Comparison of ENCODE assay signal across 8 mouse cellular contexts in the genomic region with DNA sequence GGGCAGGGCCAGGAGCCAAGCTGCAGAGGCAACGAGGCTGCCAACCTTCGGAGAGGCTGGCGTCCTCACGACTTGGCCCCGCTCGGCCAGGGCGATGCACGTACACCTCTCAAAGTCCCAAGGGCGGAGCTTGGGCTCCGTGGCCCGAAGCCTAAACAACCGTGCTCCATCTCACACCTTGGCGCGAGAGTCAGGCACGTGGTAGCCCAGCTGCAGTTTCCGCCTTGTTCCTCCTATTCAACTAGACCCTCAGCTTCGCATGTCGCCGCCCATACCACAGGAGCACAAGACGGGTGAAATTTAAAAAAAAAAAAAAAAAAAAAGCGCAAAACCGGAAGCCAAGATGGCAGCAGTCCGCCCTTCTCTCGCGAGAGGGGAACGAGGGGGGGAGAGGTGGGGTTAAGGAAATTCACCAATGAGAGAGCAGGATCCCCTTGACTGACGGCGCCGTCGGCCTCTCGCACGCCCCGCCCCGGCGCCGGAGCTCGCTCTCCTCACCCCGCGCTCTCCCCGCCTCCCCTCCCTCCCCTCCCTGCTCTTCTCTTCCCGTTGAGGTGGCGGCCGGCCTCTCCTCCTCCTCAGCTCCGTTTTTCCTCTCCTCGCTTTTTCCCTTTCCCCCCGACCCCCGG. TPM values are rescaled to one million over a fixed set of nuclear protein-coding genes. Genes with fewer than 3 reads are reported as not detected.
DNase-seq lines count a peak whose midpoint lies in the region; ATAC-seq and TF ChIP-seq lines count a peak whose summit lies in the region.

Gene Gdi2, plus strand, starts transcription at position 470 of the 629 bp plus-strand sequence.

- TF ChIP-seq EP300 in lung, postnatal 0 days (IDR thresholded peaks at IDR 0.05) = peak; percentile 96

- H3K27ac ChIP-seq in hindbrain, embryonic 10.5 days = peak within 1 kb of the TSS; percentile 97
- H3K27ac ChIP-seq in lung, postnatal 0 days (ENCODE audit: low read length) = peak within 1 kb of the TSS; percentile 99

- TF ChIP-seq CTCF in lung, postnatal 0 days (IDR thresholded peaks at IDR 0.05) = no peak

- peak within 1 kb of the TSS; percentile 92 for H3K9ac ChIP-seq in lung, postnatal 0 days (replicated peaks; ENCODE audit: low read depth)

- H3K4me1 ChIP-seq in hindbrain, embryonic 10.5 days (replicated peaks) = peaks cover 32% of the 10 kb centered on the region
- H3K4me1 ChIP-seq in lung, postnatal 0 days (ENCODE audit: insufficient read depth, low read depth, low read length) = peaks cover 21% of the 10 kb centered on the region

- peak within 1 kb of the TSS; percentile 98 for H3K4me3 ChIP-seq in hindbrain, embryonic 10.5 days
- H3K4me3 ChIP-seq in lung, postnatal 0 days (ENCODE audit: low read depth, low read length) = peak within 1 kb of the TSS; percentile 97

- peak within 1 kb of the TSS; percentile 66 for H3K4me2 ChIP-seq in lung, postnatal 0 days (replicated peaks; ENCODE audit: low read depth, low read length)

- H3K27me3 ChIP-seq in hindbrain, embryonic 10.5 days (ENCODE audit: insufficient read depth, poor library complexity, severe bottlenecking) = no peaks in the 10 kb centered on the region
- no peaks in the 10 kb centered on the region for H3K27me3 ChIP-seq in lung, postnatal 0 days (replicated peaks; ENCODE audit: insufficient read depth, low read length)

- ATAC-seq in frontal cortex, adult (ENCODE audit: low TSS enrichment) = peak; percentile 96
- ATAC-seq in lung, postnatal 0 days = peak; percentile 97

- H3K9me3 ChIP-seq in hindbrain, embryonic 10.5 days = peaks cover 5% of the 10 kb centered on the region; the same call in 1 of the 2 replicates
- no peaks in the 10 kb centered on the region for H3K9me3 ChIP-seq in lung, postnatal 0 days (ENCODE audit: low read length)

- H3K36me3 ChIP-seq in hindbrain, embryonic 10.5 days = no peaks in the 10 kb centered on the region
- H3K36me3 ChIP-seq in lung, postnatal 0 days (ENCODE audit: insufficient read depth, low read length) = no peaks in the 10 kb centered on the region

- WGBS in hindbrain, embryonic 10.5 days = under 1% methylated on average over 43 of the region's 47 CpGs
- 1% methylated on average over 26 of the region's 47 CpGs for WGBS in lung, postnatal 0 days

- DNase-seq in MEL-GATA-1-ER (ENCODE audit: extremely low read depth, low read depth) = peak; percentile 95
- DNase-seq in cerebellum, adult 8-10 months = peak; percentile 94
- DNase-seq in hindbrain, embryonic 10.5 days (ENCODE audit: low spot score) = peak; percentile 97
- peak; percentile 95 for DNase-seq in layer of hippocampus, adult 9-11 months
- DNase-seq in lung, postnatal 0 days (ENCODE audit: low spot score) = peak; percentile 99
- peak; percentile 91 for DNase-seq in ovary, postnatal 14 days (ENCODE audit: low spot score)
- peak; percentile 97 for DNase-seq in thymus, postnatal 14 days

RNA-seq across cellular contexts. Expression of gene Gdi2, which starts in this region (rescaled TPM):
- polyA plus RNA-seq in hindbrain, embryonic 10.5 days (2016; fragmentation: Nextera tagmentation; extraction: Ambion mirVana) = 423 and 447 TPM in 2 replicates
- 322 and 323 TPM in 2 replicates for polyA plus RNA-seq in lung, postnatal 0 days (2015; fragmentation: Nextera tagmentation; extraction: Ambion mirVana)

Comparison
In these comparisons a context has a peak if more than half of its experiments do, and no peak if none do; other contexts are left out.
1. Peak in every context shown above with its lines: DNase-seq, ATAC-seq, H3K4me3 ChIP-seq and H3K27ac ChIP-seq.